Mouse (Mus musculus): ENCODE data around the gene Zdhhc14. TPM values are rescaled to one million over a fixed set of nuclear protein-coding genes. Genes with fewer than 3 reads are reported as not detected.

The Zdhhc14 gene
- total RNA-seq (2015; ENCODE audit: low replicate concordance) (57.8 and 82.9 TPM in 2 replicates), total RNA-seq (2017; ENCODE audit: low replicate concordance) (46.3 and 48.9 TPM in 2 replicates)

- ATAC-seq (replicated peaks; ENCODE audit: low FRiP score, poor library complexity, severe bottlenecking), result peak; percentile 84
These were observed at the start of gene Zdhhc14 for GRCm38 (mm10) chr17:5491801-5492745. Zdhhc14 (plus strand) TSS chr17:5492557.

GRCm38 (mm10) chr17:5443260-5443659, 49.1 kb upstream of the Zdhhc14 start:
- no peak for ATAC-seq (replicated peaks; ENCODE audit: low FRiP score, poor library complexity, severe bottlenecking)

GRCm38 (mm10) chr17:5443751-5444150, 48.6 kb upstream of the Zdhhc14 start:
- ATAC-seq (replicated peaks; ENCODE audit: low FRiP score, poor library complexity, severe bottlenecking), result no peak

GRCm38 (mm10) chr17:5453657-5454056, 38.7 kb upstream of the Zdhhc14 start:
- ATAC-seq (replicated peaks; ENCODE audit: low FRiP score, poor library complexity, severe bottlenecking), result no peak

- ATAC-seq (replicated peaks; ENCODE audit: low FRiP score, poor library complexity, severe bottlenecking), result no peak
These were observed 28.4 kb upstream of the Zdhhc14 start for GRCm38 (mm10) chr17:5463912-5464311.

GRCm38 (mm10) chr17:5466736-5467135, 25.6 kb upstream of the Zdhhc14 start:
- no peak for ATAC-seq (replicated peaks; ENCODE audit: low FRiP score, poor library complexity, severe bottlenecking)

- ATAC-seq (replicated peaks; ENCODE audit: low FRiP score, poor library complexity, severe bottlenecking), result no peak
These were observed 25.2 kb upstream of the Zdhhc14 start for GRCm38 (mm10) chr17:5467177-5467576.

GRCm38 (mm10) chr17:5472268-5472667, 20.1 kb upstream of the Zdhhc14 start:
- no peak for ATAC-seq (replicated peaks; ENCODE audit: low FRiP score, poor library complexity, severe bottlenecking)

- no peak for ATAC-seq (replicated peaks; ENCODE audit: low FRiP score, poor library complexity, severe bottlenecking)
These were observed 16.2 kb upstream of the Zdhhc14 start for GRCm38 (mm10) chr17:5475960-5476725.

GRCm38 (mm10) chr17:5483456-5483855, 8.9 kb upstream of the Zdhhc14 start:
- no peak for ATAC-seq (replicated peaks; ENCODE audit: low FRiP score, poor library complexity, severe bottlenecking)

- ATAC-seq (replicated peaks; ENCODE audit: low FRiP score, poor library complexity, severe bottlenecking), result peak; percentile 99
These were observed 7.7 kb upstream of the Zdhhc14 start for GRCm38 (mm10) chr17:5484663-5485062.

- no peak for ATAC-seq (replicated peaks; ENCODE audit: low FRiP score, poor library complexity, severe bottlenecking)
These were observed 4.2 kb upstream of the Zdhhc14 start for GRCm38 (mm10) chr17:5488156-5488555.

- no peak for ATAC-seq (replicated peaks; ENCODE audit: low FRiP score, poor library complexity, severe bottlenecking)
These were observed 2.0 kb upstream of the Zdhhc14 start for GRCm38 (mm10) chr17:5490351-5490750.

- peak; percentile 83 for ATAC-seq (replicated peaks; ENCODE audit: low FRiP score, poor library complexity, severe bottlenecking)
These were observed 1.1 kb upstream of the Zdhhc14 start for GRCm38 (mm10) chr17:5491031-5491800.

- ATAC-seq (replicated peaks; ENCODE audit: low FRiP score, poor library complexity, severe bottlenecking), result 0 out of 2 replicates have a peak, but pooled peaks have one; percentile 8
These were observed 396 bp downstream of the Zdhhc14 start for GRCm38 (mm10) chr17:5492746-5493160.

GRCm38 (mm10) chr17:5493161-5493771, 909 bp downstream of the Zdhhc14 start:
- no peak for ATAC-seq (replicated peaks; ENCODE audit: low FRiP score, poor library complexity, severe bottlenecking)

- peak; percentile 58 for ATAC-seq (replicated peaks; ENCODE audit: low FRiP score, poor library complexity, severe bottlenecking)
These were observed 1.5 kb downstream of the Zdhhc14 start for GRCm38 (mm10) chr17:5493809-5494208.

GRCm38 (mm10) chr17:5494832-5495231, 2.5 kb downstream of the Zdhhc14 start:
- ATAC-seq (replicated peaks; ENCODE audit: low FRiP score, poor library complexity, severe bottlenecking), result no peak

- ATAC-seq (replicated peaks; ENCODE audit: low FRiP score, poor library complexity, severe bottlenecking), result no peak
These were observed 5.3 kb downstream of the Zdhhc14 start for GRCm38 (mm10) chr17:5497695-5498094.

Measured in erythroid progenitor cell, adult 5-6 weeks (primary cell).